Mouse (Mus musculus) cerebellum, adult (tissue): ENCODE data around the gene Sgsm1.

Experiments used
- ATAC-seq: cut with Nextera tagmentation; 2 replicates; pipeline ENCODE4 v1.9.2; 2017; ENCODE audit warnings: mild to moderate bottlenecking, moderate library complexity, mixed read lengths; ENCODE audit not compliant: insufficient number of reproducible peaks, low FRiP score, low TSS enrichment

The Sgsm1 gene

GRCm38 (mm10) chr5:113196916-113197794 lies 113.4 kb downstream of the Sgsm1 start:
- no peak for ATAC-seq

DNA sequence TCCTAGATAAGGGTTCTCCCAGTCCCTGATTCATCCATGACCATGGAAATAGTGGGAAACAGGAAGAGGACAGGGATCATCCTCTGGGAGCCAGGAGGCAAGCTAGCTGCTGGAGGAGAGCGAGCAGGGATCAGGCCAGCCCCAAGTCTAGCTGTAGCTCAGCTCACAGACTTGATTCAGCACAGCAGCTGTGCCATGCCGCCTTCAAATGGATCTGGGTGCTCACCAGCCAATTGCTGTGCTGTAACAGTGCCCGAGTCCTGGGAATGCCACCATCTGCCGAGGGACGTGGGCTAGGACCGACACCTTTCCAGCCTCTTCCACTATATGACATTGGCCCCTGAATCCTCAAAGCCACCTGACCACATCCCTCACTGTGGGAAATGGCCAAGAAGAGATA lies 114.7 kb downstream of the Sgsm1 start:
- ATAC-seq: no peak

DNA sequence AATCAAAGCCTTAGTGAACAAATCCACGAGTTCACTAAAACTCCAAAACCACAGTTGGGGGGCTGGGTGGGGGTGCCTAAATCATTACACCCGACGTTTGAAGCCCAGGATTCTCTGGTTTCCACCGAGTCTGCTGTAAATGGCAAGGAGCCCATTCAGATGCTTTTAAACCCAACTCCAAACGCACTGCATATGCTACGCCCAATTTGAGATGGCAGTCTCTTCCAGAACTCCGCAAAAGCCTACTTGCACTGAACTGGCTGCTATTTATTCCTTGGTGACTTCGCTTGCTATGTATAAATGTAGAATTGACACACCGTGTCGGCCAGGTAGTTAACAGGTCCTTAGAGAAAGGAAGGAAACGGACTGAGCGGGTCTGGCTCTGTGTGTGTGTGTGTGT lies 115.1 kb downstream of the Sgsm1 start:
- no peak for ATAC-seq

DNA sequence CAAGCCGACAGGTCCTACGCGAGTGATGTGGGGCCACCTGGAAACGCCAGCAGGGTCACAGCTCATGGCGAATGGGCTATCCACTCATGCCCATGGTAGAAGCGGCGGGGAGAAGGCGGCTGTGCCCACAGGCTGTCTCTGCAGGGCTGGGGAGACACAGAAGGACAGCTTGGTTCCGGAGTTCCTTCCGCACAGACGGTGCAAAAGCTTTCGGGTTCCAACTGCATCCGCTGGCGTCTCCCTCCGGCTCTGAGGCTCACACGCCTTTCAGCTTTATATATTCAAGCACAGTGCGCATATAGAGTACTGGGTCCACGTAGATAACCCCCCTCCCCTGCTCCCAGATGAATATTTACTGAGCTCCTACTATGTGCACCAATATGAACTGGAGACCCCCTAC lies 116.8 kb downstream of the Sgsm1 start:
- ATAC-seq: no peak
